Mouse (Mus musculus): Measurements from ENCODE around the gene Zfp202. TPM values are rescaled to one million over a fixed set of nuclear protein-coding genes. Genes with fewer than 3 reads are reported as not detected.
A peak's percentile ranks its signal among the peaks of the same experiment; 100 is the strongest.
"Not testable (repeated sequence)": the region's sequence is repeated elsewhere in the genome, so short reads cannot be mapped to it uniquely, and the experiment has no call there.

The Zfp202 gene
- polyA plus RNA-seq (2015; fragmentation: Nextera tagmentation; extraction: Ambion mirVana) = 11.0 and 12.0 TPM in 2 replicates

DNA sequence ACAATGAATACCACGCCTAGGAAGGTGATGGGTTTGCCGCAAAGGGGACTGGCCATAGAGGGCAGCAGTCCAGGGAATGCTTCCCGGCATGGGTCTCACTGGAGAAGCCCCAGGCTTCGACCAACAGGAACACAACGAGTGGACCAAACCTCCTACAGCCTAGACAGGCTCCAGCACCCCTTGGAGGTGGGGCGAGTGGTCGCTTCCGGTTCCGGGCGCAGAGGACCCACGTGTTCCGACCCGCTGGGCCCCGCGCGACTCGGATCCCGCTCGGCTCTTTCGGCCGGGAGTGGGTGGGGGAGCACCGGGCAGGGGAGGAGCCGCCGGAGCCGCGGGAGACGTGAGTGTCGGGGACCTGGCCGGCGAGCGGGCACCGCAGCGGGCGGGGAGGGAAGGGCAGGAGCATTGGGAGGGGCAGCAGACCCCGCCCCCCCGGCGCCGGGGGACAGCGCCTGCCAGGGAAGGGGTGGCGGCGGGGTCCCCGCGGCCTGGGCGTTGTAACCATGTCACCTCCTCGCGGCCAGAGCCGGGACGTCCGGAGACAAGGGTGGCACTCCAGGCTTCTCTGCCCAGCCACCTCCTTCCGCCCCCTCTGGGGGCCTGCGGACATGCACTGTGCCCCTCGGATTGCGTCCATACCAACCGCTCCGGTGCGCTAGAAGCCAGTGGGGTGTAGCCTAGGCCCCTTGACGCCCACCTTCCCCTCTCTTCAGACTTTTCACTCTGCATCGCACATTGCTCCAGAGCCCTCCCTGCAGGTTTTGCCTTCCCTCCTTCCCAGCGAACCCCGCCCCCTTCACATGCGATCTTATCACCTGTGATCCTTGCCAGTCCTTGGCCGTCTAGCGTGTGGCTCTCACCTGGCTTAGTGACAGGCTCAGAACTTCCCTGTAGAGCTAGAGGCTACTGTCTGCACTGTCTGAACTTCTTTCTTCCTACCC is at the start of gene Zfp202:
Zfp202 (plus strand) TSS at position 219 of the 941 bp plus-strand sequence.
- peak within 1 kb of the TSS; percentile 54 for H3K27ac ChIP-seq (ENCODE audit: low read length)
- H3K36me3 ChIP-seq (ENCODE audit: control insufficient read depth, insufficient read depth) = peaks cover 4% of the 10 kb centered on the region; the same call in 1 of the 2 replicates
- 1% methylated on average over 54 of the region's 63 CpGs for WGBS
- no peaks in the 10 kb centered on the region for H3K9me3 ChIP-seq (ENCODE audit: control insufficient read depth, low read length)
- H3K4me2 ChIP-seq (ENCODE audit: low read length) = peak within 1 kb of the TSS; percentile 84
- H3K4me1 ChIP-seq (replicated peaks; ENCODE audit: control insufficient read depth, insufficient read depth, low read length) = peaks cover 15% of the 10 kb centered on the region
- H3K9ac ChIP-seq (replicated peaks; ENCODE audit: low read depth, low read length) = peak within 1 kb of the TSS; percentile 86
- H3K27me3 ChIP-seq (replicated peaks; ENCODE audit: control insufficient read depth, insufficient read depth, low read length) = 0 out of 2 replicates have a peak, but pooled peaks cover 4% of the 10 kb centered on the region
- ATAC-seq = peak; percentile 99
- peak within 1 kb of the TSS; percentile 78 for H3K4me3 ChIP-seq (replicated peaks; ENCODE audit: low read length)

DNA sequence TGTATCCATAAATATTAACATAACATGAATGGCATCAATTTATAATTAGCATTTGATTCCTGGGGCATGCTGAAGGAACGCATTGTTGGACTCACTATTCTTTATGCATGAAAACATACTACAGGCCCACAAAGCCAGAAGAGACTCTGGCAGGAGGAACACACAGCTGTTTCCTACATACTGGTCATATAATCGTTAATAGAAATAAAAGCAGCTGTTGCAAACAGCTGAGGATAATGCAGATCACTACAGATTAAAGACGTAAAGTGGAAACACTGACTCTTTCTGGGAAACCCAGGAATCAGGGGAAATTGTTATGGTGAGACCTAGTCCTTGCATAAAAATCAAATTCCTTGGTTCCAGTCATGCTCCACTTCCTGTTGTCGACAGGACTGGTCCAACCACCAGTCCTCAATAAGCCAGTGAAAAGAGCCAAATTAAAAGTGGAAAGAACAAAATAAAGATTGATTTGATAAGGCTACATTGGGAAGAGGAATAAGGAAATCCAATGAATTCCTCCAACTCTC is 36.9 kb upstream of the Zfp202 start:
- ATAC-seq = no peak
- no peak overlapping the region for H3K4me2 ChIP-seq (ENCODE audit: low read length)

DNA sequence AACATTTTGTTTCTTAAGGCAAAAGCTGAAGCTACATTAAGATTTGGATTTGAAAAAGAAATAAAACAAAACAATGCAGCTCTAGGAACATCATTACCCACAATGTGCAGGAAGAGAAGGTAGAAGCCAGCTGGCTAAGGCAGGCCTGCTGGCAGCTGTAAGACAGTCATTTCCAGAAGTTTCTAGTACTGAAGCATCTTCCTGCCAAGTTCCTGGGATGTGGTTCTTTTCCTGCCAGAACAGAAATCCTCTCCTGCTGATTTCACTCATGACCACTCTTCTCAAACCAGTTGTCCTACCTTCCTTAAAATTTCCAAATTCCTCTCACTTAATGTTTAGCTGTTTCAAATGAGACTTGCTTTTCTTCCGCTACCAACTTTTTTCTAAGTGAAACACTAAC is 25.7 kb upstream of the Zfp202 start:
- no peak for ATAC-seq
- Histone ChIP-seq H3K4me2 (ENCODE audit: low read length) (no peak overlapping the region), H3K9me3 (ENCODE audit: control insufficient read depth, low read length) (no peaks in the 10 kb centered on the region), H3K36me3 (ENCODE audit: control insufficient read depth, insufficient read depth) (no peaks in the 10 kb centered on the region), H3K4me3 (replicated peaks; ENCODE audit: low read length) (no peak overlapping the region), H3K4me1 (replicated peaks; ENCODE audit: control insufficient read depth, insufficient read depth, low read length) (no peaks in the 10 kb centered on the region), H3K27ac (ENCODE audit: low read length) (no peak overlapping the region), H3K9ac (replicated peaks; ENCODE audit: low read depth, low read length) (no peak overlapping the region), H3K27me3 (replicated peaks; ENCODE audit: control insufficient read depth, insufficient read depth, low read length) (no peaks in the 10 kb centered on the region)
- 92% methylated on average over 1 of the region's 1 CpGs for WGBS

More for the DNA sequence above, 36.9 kb upstream of the Zfp202 start:
- Histone ChIP-seq H3K27me3 (replicated peaks; ENCODE audit: control insufficient read depth, insufficient read depth, low read length) (no peaks in the 10 kb centered on the region), H3K9me3 (ENCODE audit: control insufficient read depth, low read length) (no peaks in the 10 kb centered on the region), H3K9ac (replicated peaks; ENCODE audit: low read depth, low read length) (no peak overlapping the region), H3K27ac (ENCODE audit: low read length) (no peak overlapping the region), H3K4me3 (replicated peaks; ENCODE audit: low read length) (no peak overlapping the region), H3K36me3 (ENCODE audit: control insufficient read depth, insufficient read depth) (no peaks in the 10 kb centered on the region), H3K4me1 (replicated peaks; ENCODE audit: control insufficient read depth, insufficient read depth, low read length) (no peaks in the 10 kb centered on the region)
- 62% methylated on average over 4 of the region's 4 CpGs for WGBS

DNA sequence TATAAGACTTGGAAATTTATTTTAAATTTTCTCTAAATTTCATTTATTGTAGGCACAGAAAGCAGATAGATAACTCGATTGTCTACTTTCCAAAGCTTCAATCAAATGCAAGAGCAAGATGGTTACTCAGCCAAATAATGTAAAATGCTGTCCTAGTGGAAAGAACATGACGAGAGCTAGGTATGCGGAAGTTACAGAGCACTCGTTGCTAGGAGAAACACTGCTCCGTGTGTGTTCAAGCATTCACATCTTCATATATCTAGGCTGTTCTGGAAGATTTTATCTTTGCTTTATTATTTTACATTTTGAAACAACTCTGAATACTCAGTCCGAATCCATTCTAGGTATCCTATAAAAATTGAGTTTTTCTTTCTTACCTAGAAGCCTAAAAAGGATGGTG is 15.1 kb upstream of the Zfp202 start:
- WGBS = 83% methylated on average over 6 of the region's 6 CpGs
- Histone ChIP-seq H3K9me3 (ENCODE audit: control insufficient read depth, low read length) (no peaks in the 10 kb centered on the region), H3K4me3 (replicated peaks; ENCODE audit: low read length) (no peak overlapping the region), H3K27ac (ENCODE audit: low read length) (no peak overlapping the region), H3K27me3 (replicated peaks; ENCODE audit: control insufficient read depth, insufficient read depth, low read length) (no peaks in the 10 kb centered on the region), H3K4me2 (ENCODE audit: low read length) (no peak overlapping the region), H3K36me3 (ENCODE audit: control insufficient read depth, insufficient read depth) (no peaks in the 10 kb centered on the region), H3K4me1 (replicated peaks; ENCODE audit: control insufficient read depth, insufficient read depth, low read length) (no peaks in the 10 kb centered on the region), H3K9ac (replicated peaks; ENCODE audit: low read depth, low read length) (no peak overlapping the region)
- no peak for ATAC-seq

DNA sequence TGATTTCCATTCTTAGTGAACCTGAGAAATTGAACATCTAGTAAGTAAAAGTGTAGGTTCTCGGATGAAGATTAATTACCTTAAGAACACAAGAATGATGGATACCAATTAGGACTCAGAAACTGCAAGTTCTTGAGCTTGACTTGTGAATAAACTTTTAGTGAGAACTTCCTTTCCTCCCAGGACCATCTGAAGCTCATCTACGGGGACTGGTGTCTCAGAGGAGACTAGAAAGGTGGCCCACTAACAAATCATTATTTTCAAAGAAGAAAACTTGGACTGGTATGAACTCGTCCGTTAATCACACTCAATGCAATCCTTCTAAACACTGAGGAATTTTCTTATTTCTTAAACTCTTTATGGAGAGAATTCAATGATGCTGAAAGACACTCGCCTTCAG is 11.5 kb upstream of the Zfp202 start, which contains the start of gene Olfr986:
Olfr986 (plus strand) TSS at position 301 of the 400 bp plus-strand sequence.
- Histone ChIP-seq H3K27ac (ENCODE audit: low read length) (no peak within 1 kb of the TSS), H3K9ac (replicated peaks; ENCODE audit: low read depth, low read length) (no peak within 1 kb of the TSS), H3K4me2 (ENCODE audit: low read length) (no peak within 1 kb of the TSS), H3K36me3 (ENCODE audit: control insufficient read depth, insufficient read depth) (no peaks in the 10 kb centered on the region), H3K27me3 (replicated peaks; ENCODE audit: control insufficient read depth, insufficient read depth, low read length) (no peaks in the 10 kb centered on the region), H3K9me3 (ENCODE audit: control insufficient read depth, low read length) (no peaks in the 10 kb centered on the region), H3K4me1 (replicated peaks; ENCODE audit: control insufficient read depth, insufficient read depth, low read length) (no peaks in the 10 kb centered on the region), H3K4me3 (replicated peaks; ENCODE audit: low read length) (no peak within 1 kb of the TSS)
- 85% methylated on average over 5 of the region's 5 CpGs for WGBS
- no peak for ATAC-seq

DNA sequence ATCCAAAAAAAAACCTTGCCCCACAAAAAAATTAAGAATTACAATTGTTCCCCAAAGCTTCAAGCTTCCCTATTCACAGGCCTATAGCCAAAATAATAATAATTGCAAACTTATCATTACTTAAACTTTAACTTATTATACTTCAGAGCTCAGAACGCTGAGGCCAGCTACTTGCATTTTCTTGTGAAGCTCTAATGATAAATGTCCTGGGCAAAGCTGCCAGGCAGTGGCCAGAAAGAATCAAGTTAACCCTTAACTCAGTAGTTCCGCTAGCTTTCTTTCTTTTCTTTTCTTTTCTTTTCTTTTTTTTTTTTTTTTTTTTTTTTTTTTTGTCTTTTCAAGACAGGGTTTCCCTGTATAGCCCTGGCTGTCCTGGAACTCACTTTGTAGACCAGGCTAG is 7.0 kb upstream of the Zfp202 start:
- WGBS = 88% methylated on average over 2 of the region's 2 CpGs

DNA sequence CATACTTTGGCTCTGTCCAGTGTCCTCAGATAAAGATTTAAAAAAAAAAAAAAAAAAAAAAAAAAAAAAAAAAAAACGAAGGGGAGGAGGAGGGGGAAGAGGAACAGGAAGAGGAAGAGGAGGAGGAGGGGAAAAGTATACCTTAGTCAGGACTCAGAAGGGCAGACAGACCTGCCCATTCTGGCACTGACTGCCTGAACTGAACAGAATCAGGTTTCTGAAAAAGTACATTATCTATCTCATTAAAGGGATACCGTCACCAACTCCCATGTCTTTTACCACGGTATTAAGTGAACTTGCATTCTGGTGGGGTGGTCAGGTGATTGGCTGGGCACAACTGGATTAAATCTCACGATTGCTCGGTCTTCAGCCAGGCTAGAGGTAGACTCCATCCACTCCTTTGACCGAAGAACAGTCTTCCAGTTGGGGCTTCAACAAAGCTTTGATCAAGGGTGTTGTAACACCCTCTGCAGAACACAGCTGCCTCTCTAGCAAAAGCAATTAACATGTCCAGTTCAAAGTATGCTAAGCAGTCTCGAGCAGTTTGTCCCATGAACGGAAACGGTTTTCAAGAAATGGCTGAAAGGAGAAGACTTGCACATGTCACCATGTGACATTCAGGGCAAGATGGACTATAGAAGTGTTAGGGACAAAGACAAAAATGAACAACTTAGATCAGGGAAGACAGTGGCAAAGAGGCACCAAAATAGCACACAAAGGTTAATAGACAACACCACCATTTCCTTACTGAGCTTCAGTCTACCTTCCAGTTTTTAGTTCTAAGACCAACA is 835 bp upstream of the Zfp202 start:
- no peak overlapping the region for H3K27ac ChIP-seq (ENCODE audit: low read length)
- 92% methylated on average over 8 of the region's 9 CpGs for WGBS

More for the DNA sequence above, 7.0 kb upstream of the Zfp202 start:
- H3K27me3 ChIP-seq (replicated peaks; ENCODE audit: control insufficient read depth, insufficient read depth, low read length); H3K9ac ChIP-seq (replicated peaks; ENCODE audit: low read depth, low read length); H3K4me3 ChIP-seq (replicated peaks; ENCODE audit: low read length); H3K9me3 ChIP-seq (ENCODE audit: control insufficient read depth, low read length); H3K27ac ChIP-seq (ENCODE audit: low read length); H3K4me2 ChIP-seq (ENCODE audit: low read length); H3K36me3 ChIP-seq (ENCODE audit: control insufficient read depth, insufficient read depth); H3K4me1 ChIP-seq (replicated peaks; ENCODE audit: control insufficient read depth, insufficient read depth, low read length); ATAC-seq: not testable (repeated sequence)

DNA sequence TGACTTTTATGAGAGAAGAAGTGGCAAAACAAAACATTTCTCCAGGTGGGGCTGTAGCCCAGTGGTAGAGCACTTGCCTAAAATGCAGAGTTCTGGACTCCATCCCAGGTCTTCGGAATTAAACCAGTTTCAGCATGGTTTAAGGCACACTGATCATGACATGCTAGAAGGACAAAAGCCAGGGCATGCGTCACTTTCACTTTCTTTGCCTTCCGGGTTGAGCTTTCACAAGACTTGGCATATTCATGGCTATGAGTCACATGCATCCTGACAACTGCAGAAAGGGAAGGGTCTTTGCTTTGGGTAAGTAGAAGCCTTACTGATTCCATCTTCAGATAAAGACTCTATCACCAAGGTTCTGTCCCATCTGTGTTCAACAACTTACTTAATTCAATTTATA is 3.9 kb downstream of the Zfp202 start:
- 90% methylated on average over 3 of the region's 3 CpGs for WGBS
- no peak overlapping the region for H3K27ac ChIP-seq (ENCODE audit: low read length)
- H3K4me3 ChIP-seq (replicated peaks; ENCODE audit: low read length) = no peak overlapping the region
- no peaks in the 10 kb centered on the region for H3K27me3 ChIP-seq (replicated peaks; ENCODE audit: control insufficient read depth, insufficient read depth, low read length)
- ATAC-seq = no peak
- peaks cover 15% of the 10 kb centered on the region for H3K4me1 ChIP-seq (replicated peaks; ENCODE audit: control insufficient read depth, insufficient read depth, low read length)
- peaks cover 4% of the 10 kb centered on the region; the same call in 1 of the 2 replicates for H3K36me3 ChIP-seq (ENCODE audit: control insufficient read depth, insufficient read depth)
- no peak overlapping the region for H3K9ac ChIP-seq (replicated peaks; ENCODE audit: low read depth, low read length)
- no peak overlapping the region for H3K4me2 ChIP-seq (ENCODE audit: low read length)
- no peaks in the 10 kb centered on the region for H3K9me3 ChIP-seq (ENCODE audit: control insufficient read depth, low read length)

More for the DNA sequence above, 835 bp upstream of the Zfp202 start:
- Histone ChIP-seq H3K4me3 (replicated peaks; ENCODE audit: low read length) (peak overlapping the region; percentile 78), H3K4me1 (replicated peaks; ENCODE audit: control insufficient read depth, insufficient read depth, low read length) (peaks cover 15% of the 10 kb centered on the region), H3K27me3 (replicated peaks; ENCODE audit: control insufficient read depth, insufficient read depth, low read length) (0 out of 2 replicates have a peak, but pooled peaks cover 4% of the 10 kb centered on the region), H3K9me3 (ENCODE audit: control insufficient read depth, low read length) (no peaks in the 10 kb centered on the region), H3K36me3 (ENCODE audit: control insufficient read depth, insufficient read depth) (no peaks in the 10 kb centered on the region), H3K4me2 (ENCODE audit: low read length) (peak overlapping the region; percentile 84), H3K9ac (replicated peaks; ENCODE audit: low read depth, low read length) (peak overlapping the region; percentile 86)
- no peak for ATAC-seq

DNA sequence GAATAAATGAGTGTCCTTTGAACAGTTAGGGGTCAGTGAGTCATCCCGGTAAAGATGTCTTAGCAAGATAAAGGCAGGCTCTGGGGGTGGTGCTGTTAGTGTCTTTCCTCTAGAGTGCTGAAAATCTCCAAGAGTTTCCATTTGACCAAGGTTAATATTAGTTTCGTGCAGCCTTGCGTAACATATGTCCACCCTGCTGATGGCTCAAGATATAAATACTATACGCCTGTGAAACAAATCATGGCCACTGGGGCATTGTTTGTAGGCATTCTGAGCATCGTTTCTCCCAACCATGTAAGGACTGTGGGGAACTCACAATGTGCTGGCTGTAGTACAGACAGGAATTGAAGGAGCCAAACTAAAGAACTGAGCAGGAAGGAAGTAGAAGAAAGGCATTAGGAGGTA is 14.4 kb downstream of the Zfp202 start:
- H3K9me3 ChIP-seq (ENCODE audit: control insufficient read depth, low read length) = no peaks in the 10 kb centered on the region
- no peaks in the 10 kb centered on the region for H3K27me3 ChIP-seq (replicated peaks; ENCODE audit: control insufficient read depth, insufficient read depth, low read length)
- ATAC-seq = no peak

More for the DNA sequence above, 14.4 kb downstream of the Zfp202 start:
- H3K4me1 ChIP-seq (replicated peaks; ENCODE audit: control insufficient read depth, insufficient read depth, low read length) = no peaks in the 10 kb centered on the region
- no peak overlapping the region for H3K4me3 ChIP-seq (replicated peaks; ENCODE audit: low read length)
- WGBS = 89% methylated on average over 5 of the region's 5 CpGs
- no peak overlapping the region for H3K27ac ChIP-seq (ENCODE audit: low read length)
- H3K4me2 ChIP-seq (ENCODE audit: low read length) = no peak overlapping the region
- no peak overlapping the region for H3K9ac ChIP-seq (replicated peaks; ENCODE audit: low read depth, low read length)
- peaks cover 30% of the 10 kb centered on the region for H3K36me3 ChIP-seq (ENCODE audit: control insufficient read depth, insufficient read depth)
